Mouse (Mus musculus) testis, adult 2 months (tissue): ENCODE results near the gene Zfpl1.

Experiments used
- CTCF ChIP-seq: fragments of 200-500 bp; IDR thresholded peaks from 2 replicates; pipeline ENCODE4 v1.5.1; 2012; ENCODE audit warnings: low read depth, mild to moderate bottlenecking, inconsistent platforms, low read length, moderate library complexity; ENCODE audit not compliant: control insufficient read depth, insufficient read depth, insufficient replicate concordance
- POLR2A ChIP-seq: fragments of 200-500 bp; IDR thresholded peaks from 2 replicates; pipeline ENCODE4 v1.6.1; 2012; ENCODE audit warnings: low read depth, mild to moderate bottlenecking, inconsistent platforms, low read length, moderate library complexity; ENCODE audit not compliant: control insufficient read depth

DNA sequence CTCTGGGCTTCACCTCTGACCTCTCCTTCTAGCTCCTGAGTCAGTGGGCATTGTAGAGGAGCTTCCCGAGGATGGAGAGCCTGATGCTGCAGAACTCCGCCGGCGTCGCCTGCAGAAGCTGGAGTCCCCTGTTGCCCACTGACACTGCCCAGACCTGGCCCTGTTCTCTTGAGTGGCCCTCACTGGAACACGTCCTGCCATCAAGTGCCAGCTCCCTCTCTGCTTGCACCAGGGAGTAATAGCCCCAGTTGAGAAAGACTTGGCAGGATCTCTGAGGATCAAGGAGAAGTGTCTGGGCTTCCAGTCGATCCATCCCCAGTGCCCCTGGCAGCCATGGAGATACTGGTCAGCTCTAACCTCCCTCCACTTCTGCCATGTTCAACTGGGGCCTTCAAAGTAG, 32.2 kb downstream of the Zfpl1 start:
- TF ChIP-seq POLR2A (no peak), CTCF (no peak)
